Mouse (Mus musculus) monocyte, adult 5-6 weeks (primary cell): ENCODE measurements around the gene Frem1. TPM values are rescaled to one million over a fixed set of nuclear protein-coding genes. Genes with fewer than 3 reads are reported as not detected.

Source experiments
- ATAC-seq: fragments of 153-309, 156-312 bp; replicated peaks from 2 replicates; pipeline ENCODE4 v1.8.0; 2017; ENCODE audit warnings: mild to moderate bottlenecking; ENCODE audit not compliant: low TSS enrichment, insufficient number of reproducible peaks, severe bottlenecking, poor library complexity, low FRiP score
- total RNA-seq: library from RNA; stranded (forward); fragments of 200-1000, 200-491, 200-594 nt; gene quantifications from 3 replicates; pipeline ENCODE4 v1.2.3, GENCODE M21; 2017

Frem1 gene
- total RNA-seq, 1 experiment from 2014 or later = not detected

GRCm38 (mm10) chr4:82884636-82885534, 167.3 kb downstream of the Frem1 start, which contains the start of gene Cer1:
Gene Cer1, minus strand, starts transcription at chr4:82885148.
- no peak for ATAC-seq

GRCm38 (mm10) chr4:82882500-82882899, 169.6 kb downstream of the Frem1 start:
- no peak for ATAC-seq

DNA sequence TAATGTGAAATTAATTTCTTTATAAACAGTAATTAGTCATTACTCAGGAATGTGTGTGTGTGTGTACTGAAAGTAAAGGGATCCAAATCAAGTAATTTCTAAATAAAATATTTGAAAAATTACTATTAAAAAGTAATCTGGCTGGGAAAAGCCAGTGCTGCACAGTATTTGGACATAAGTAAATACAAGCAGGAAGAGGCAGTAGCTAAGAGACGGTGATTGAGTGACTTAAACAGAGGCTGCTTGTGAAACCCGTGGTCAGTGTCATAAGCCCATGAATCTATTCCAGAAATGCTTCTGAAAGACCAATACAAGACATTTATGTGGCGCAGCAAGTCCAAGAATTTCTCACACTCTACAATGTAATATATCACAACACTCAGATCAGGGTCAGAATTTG, 170.8 kb downstream of the Frem1 start:
- ATAC-seq = no peak

DNA sequence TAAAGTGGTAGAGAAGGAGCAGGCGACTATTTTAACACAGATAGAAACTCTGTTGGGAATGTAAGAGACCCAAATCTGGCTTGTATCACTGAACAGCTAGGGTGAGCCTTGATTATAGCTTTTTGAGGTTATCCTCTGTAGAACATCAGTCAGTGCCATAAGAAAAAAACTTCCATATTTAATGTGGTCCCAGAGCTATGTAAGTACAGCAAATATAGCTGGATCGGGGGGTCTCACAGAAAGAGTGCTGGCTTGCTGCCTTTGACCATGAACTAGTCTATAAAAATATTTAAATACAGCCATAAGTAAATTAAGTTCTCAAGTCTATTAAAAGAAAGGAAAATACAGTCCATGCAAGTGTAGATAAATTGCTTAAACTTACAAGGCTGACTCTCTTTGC, 171.9 kb downstream of the Frem1 start:
- ATAC-seq = no peak

DNA sequence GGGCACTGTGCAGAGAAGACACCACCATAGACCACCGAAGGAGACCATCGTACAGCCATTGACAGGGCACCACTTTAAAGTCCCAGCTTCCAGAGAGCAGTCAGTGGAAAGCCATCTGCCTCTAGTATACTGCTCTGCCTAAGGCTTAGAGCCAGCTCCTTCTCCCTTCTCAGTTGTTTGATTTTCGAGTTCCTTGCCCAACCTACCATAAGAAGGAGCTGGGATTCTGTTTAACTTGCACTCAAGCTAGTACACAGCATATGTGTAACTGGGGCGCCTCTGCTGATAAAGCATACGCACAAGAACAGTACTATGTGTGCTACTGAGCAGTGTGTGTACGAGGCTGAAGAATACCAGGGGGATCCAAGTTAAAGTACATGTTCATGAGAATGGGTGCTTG, 173.0 kb downstream of the Frem1 start:
- no peak for ATAC-seq

- no peak for ATAC-seq
Measured at GRCm38 (mm10) chr4:82876656-82877055, 175.5 kb downstream of the Frem1 start.

DNA sequence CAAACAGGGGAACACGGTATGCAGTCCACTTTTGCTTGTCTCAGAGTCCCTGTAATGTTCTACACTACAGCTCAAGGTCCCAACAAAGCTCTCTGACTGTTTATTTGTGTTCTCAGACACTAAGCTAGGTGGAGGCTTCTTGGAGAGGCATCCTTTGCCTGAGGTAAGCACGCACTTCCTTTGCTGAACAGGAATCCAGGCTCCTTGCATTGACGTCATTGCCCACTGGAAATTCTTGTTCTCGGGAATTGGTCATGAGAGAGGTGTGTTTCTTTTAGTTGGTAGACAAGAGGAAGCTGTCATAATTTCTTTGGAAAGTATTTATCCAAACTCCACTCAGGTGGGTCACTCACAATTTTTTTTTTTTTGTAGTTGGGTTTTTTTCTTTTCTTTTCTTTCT, 176.6 kb downstream of the Frem1 start:
- ATAC-seq = no peak

- no peak for ATAC-seq
Measured at GRCm38 (mm10) chr4:82874791-82875190, 177.3 kb downstream of the Frem1 start.

- no peak for ATAC-seq
Measured at GRCm38 (mm10) chr4:82872548-82872947, 179.6 kb downstream of the Frem1 start.

DNA sequence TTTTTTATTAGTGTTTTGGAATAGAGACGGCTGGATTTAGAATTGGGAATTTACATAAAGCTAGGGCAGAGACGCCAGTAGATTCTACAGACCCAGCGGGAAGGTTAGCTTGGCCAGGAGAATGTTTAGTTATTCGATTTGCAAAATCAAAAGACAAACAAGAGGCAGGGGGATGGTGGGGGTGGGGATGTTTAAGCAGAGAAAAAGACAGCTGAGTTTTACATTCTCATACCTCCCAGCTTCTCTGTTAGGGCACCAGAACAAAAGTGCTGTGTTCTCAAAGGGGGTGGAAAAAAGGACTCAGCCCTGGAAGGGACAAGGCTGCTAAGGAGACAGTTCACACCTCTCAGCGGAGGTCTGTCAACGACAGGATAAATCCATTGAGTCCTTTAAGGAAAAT, 180.0 kb downstream of the Frem1 start:
- no peak for ATAC-seq

- no peak for ATAC-seq
Measured at GRCm38 (mm10) chr4:82870931-82871330, 181.2 kb downstream of the Frem1 start.

DNA sequence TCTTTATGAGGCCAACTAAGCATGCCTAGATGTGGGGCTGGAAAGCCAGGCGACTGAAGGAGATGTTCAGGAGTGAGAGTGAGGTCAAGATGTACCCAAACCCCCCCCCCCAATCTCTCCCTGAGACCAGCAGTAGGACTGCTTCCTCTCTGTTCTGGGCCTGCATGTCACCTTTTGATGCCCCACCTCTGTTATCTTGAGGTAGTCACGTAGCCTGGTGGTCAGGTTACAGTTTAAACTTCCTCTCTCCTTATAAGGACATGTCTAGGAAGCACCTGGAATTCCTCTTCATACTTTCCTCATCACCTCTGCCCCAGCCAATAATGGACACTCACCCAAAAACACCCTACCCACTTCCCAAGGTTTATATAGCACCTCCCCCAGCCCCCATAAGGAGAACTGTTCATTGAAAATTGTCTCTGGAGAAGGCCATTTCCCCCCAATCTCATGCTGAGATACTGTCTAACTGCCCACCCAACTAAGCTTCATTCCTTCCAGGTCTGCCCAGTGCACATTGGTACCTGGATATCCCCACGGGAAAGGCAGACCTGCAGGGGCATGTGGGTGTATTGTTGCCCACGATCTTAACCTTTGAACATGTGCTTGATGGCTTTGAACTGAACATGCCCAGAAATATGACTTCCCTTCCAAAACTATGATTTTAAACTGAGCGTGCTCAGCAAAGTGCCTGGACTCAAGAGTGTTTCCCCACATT, 184.3 kb downstream of the Frem1 start:
- ATAC-seq = no peak

DNA sequence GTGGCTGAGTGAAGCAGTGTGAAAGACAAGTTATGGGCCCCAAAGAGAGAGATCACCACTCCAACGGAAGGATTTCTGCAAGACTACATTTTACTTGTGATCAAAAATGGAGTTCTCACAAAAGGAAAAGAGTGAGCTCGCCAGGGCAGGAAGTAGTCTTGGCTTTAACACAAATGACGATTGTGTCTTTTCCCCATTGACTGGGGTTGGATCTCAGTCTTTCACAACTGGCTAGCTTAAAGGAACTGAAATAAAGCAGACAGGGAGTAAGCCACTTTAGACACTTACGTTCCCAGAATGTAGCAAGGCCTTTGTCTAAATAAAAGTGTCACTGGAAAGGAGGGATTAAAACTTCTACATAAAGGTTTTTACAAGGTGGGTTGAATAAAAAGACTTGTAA, 185.0 kb downstream of the Frem1 start:
- ATAC-seq = no peak

- ATAC-seq = no peak
Measured at GRCm38 (mm10) chr4:82864974-82865699, 187.0 kb downstream of the Frem1 start.

GRCm38 (mm10) chr4:82863316-82863715, 188.8 kb downstream of the Frem1 start:
- no peak for ATAC-seq

- no peak for ATAC-seq
Measured at GRCm38 (mm10) chr4:82861451-82861850, 190.7 kb downstream of the Frem1 start.

DNA sequence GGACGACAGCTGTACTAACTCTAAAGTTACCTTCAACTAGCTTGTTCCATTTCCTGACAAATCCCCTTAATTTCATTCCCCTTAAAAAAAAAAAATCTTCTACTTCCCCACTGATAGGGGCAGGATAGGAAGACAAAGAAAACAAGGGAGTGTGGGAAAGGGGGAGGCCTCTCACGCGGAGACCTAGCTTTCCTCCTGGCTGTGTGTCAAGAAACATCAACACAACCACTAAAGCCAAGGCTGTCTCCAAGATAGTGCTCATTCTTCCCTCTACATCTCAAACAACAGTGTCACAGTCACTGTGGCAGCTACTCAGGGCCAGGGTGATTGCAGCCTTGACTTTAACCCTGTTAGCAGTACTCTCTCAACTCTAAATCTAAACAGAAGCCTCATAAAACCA, 191.6 kb downstream of the Frem1 start:
- ATAC-seq = no peak

DNA sequence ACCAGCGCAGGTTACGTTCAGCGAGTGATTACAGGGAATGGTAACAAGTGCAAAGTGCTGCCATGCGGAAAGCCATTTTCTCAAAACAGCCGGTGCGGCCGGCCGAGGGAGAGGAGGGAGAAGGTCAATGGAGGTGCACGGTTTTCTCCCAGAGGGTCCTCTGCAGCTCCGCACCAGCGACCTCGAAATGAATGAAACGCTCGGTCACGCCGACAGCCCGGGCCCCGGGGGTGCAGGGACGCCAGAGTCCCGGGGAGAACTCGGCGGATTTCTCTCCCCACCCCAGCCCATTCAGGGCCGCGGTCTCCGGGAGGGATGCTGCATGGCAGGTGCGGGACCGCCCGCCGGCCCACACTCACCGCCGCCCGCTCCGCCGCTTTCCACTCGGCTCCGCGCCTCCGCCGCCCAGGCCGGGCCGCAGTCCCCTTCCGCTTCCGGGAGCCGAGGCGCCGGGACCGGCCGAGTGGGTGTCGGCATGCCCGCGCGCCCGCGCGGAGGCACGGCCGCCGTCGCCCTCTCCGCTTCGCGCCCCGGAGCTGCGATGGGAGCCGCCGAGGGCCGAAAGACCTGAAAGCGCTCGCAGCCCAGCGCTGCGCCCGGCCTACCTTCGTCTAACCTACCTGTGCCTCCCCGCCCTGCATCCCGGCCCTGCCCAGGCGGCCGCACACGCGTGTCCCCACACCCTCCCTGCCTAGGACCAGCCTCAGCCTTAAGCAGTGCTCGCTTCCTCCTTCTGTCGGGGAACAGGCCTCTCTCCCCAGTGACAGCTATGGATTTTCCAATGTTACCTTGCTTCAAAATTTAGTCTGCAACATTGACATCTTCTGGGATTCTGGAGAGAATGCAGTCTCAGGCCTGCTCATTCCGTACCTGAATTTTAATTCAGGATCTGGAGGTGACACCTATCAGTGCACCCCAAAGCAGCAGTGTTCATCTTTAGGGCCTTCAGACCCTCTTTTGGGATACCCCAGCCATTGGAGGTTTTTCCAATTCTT, 192.7 kb downstream of the Frem1 start, which contains the start of gene Zdhhc21:
TSS of gene Zdhhc21 (minus strand) at position 828 of the 995 bp plus-strand sequence.
- peak; percentile 65 for ATAC-seq
